Comparison of ENCODE assay signal across 10 mouse cellular contexts in the genomic region with DNA sequence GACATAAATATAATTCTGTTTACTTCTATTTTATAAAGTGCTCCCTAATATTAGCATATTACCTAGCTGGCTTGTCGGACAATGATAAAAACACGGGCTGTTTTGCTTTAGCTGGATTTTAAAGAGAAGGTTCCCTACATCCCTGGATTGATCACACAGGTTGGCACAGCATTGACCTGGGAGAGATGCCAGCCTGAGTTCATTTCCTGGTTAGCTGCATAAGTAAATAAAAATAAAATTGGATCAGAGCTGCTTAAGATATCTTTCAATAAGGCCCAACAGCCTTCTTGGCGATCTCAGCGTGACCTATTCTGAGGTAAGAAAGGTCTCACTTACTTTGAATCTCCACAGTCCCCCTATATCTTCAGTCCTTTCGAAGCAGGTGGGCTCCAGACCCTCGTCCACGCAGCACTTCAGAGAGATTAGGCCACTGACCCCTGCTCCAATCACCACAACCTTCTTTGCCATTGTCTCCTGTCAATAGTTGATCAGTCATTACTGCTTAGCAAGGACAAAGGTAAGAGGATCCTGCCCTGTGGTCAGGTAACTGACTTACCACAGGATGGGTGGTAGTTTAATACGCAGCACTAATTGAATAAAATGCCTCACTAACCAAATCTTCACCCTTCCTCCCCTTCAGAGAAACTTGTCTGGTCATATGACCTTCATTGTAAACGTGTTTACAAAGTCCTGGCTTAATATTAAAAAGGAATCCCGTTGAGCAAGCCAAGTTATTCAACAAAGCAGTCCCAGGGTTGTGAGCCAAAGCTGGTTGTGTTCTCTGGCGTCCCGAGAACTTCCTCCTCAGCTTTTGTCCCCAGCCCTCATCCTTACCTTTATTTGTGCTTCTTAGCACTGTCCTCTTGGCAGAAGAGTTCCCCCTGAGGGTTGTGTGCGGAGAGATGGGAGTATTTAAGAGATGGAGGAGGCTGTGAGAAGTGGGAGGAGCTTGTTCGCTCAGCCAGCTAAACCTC. TPM values are rescaled to one million over a fixed set of nuclear protein-coding genes. Genes with fewer than 3 reads are reported as not detected.
DNase-seq lines count a peak whose midpoint lies in the region; ATAC-seq and TF ChIP-seq lines count a peak whose summit lies in the region.
"Had no signal": no experiment of that assay in that cellular context is flagged by ENCODE, and none has a peak within 500 bp of the region (broad histone marks: within the 10 kb centered on the region; RNA-seq: fewer than 3 reads in every experiment).

TSS of gene Fmo2 (minus strand) at position 889 of the 974 bp plus-strand sequence.

- no peaks in the 10 kb centered on the region for H3K4me1 ChIP-seq in stomach, postnatal 0 days (replicated peaks; ENCODE audit: control insufficient read depth, insufficient read depth)
- H3K4me1 ChIP-seq in forebrain, embryonic 16.5 days (replicated peaks; ENCODE audit: control insufficient read depth, insufficient read depth, low read length) = no peaks in the 10 kb centered on the region
- H3K4me1 ChIP-seq: midbrain, embryonic 12.5 days had no signal

- peak within 1 kb of the TSS; percentile 8; the same call in 1 of the 2 replicates for H3K4me2 ChIP-seq in stomach, postnatal 0 days (replicated peaks; ENCODE audit: low read depth)
- no peak within 1 kb of the TSS for H3K4me2 ChIP-seq in forebrain, embryonic 16.5 days (ENCODE audit: low read length)
- H3K4me2 ChIP-seq: midbrain, embryonic 12.5 days had no signal

- ATAC-seq in stomach, postnatal 0 days (ENCODE audit: low FRiP score, low TSS enrichment) = peak; percentile 42; the same call in 1 of the 2 replicates
- no peak for ATAC-seq in forebrain, embryonic 16.5 days

- H3K9me3 ChIP-seq in stomach, postnatal 0 days (ENCODE audit: control insufficient read depth, low read length) = no peaks in the 10 kb centered on the region
- H3K9me3 ChIP-seq in forebrain, embryonic 16.5 days (ENCODE audit: control insufficient read depth, low read length) = no peaks in the 10 kb centered on the region
- H3K9me3 ChIP-seq: midbrain, embryonic 12.5 days had no signal

- no peaks in the 10 kb centered on the region for H3K36me3 ChIP-seq in stomach, postnatal 0 days (ENCODE audit: control insufficient read depth, insufficient read depth, low read length)
- H3K36me3 ChIP-seq in forebrain, embryonic 16.5 days (ENCODE audit: control insufficient read depth, insufficient read depth) = no peaks in the 10 kb centered on the region
- H3K36me3 ChIP-seq: midbrain, embryonic 12.5 days had no signal

- TF ChIP-seq CTCF in stomach, postnatal 0 days (IDR thresholded peaks at IDR 0.05; ENCODE audit: low read depth) = no peak

- DNase-seq in ovary, adult 18-20 months (ENCODE audit: low spot score) = peak; percentile 9
- DNase-seq in ovary, postnatal 36 days (ENCODE audit: low spot score) = no peak
- peak; percentile 57 for DNase-seq in fat pad, adult 2 months (ENCODE audit: extremely low read depth, low read depth, low spot score)
- DNase-seq in kidney, postnatal 10 days = peak; percentile 35
- peak; percentile 26 for DNase-seq in stomach, postnatal 0 days (ENCODE audit: low spot score)
- DNase-seq in cerebellum, adult 8-10 months = no peak
- no peak for DNase-seq in left cerebral cortex, adult 11 months (ENCODE audit: low spot score)
- DNase-seq: thymus, adult 2 months had no signal

- H3K9ac ChIP-seq in stomach, postnatal 0 days (ENCODE audit: low read length) = no peak within 1 kb of the TSS
- H3K9ac ChIP-seq in forebrain, embryonic 16.5 days (replicated peaks; ENCODE audit: low read depth, low read length) = no peak within 1 kb of the TSS
- H3K9ac ChIP-seq: midbrain, embryonic 12.5 days had no signal

- no peak for TF ChIP-seq EP300 in stomach, postnatal 0 days (optimal IDR thresholded peaks at IDR 0.05)

- no peak within 1 kb of the TSS for H3K4me3 ChIP-seq in stomach, postnatal 0 days (ENCODE audit: low read depth, low read length)
- H3K4me3 ChIP-seq in forebrain, embryonic 16.5 days (replicated peaks; ENCODE audit: low read length) = no peak within 1 kb of the TSS
- H3K4me3 ChIP-seq: midbrain, embryonic 12.5 days had no signal

- no peaks in the 10 kb centered on the region for H3K27me3 ChIP-seq in stomach, postnatal 0 days (ENCODE audit: control insufficient read depth, insufficient read depth, low read length)
- H3K27me3 ChIP-seq in forebrain, embryonic 16.5 days (replicated peaks; ENCODE audit: control insufficient read depth, insufficient read depth, low read length) = no peaks in the 10 kb centered on the region
- H3K27me3 ChIP-seq: midbrain, embryonic 12.5 days had no signal

- 48% methylated on average over 14 of the region's 14 CpGs for WGBS in stomach, postnatal 0 days
- WGBS in forebrain, embryonic 16.5 days = 58% methylated on average over 14 of the region's 14 CpGs

- no peak within 1 kb of the TSS for H3K27ac ChIP-seq in stomach, postnatal 0 days (replicated peaks)
- no peak within 1 kb of the TSS for H3K27ac ChIP-seq in forebrain, embryonic 16.5 days (ENCODE audit: low read length)
- H3K27ac ChIP-seq: midbrain, embryonic 12.5 days had no signal

RNA-seq across cellular contexts. Expression of gene Fmo2, which starts in this region (rescaled TPM):
- polyA plus RNA-seq in stomach, postnatal 0 days (2015; fragmentation: Nextera tagmentation; extraction: Ambion mirVana) = 16.4 and 17.7 TPM in 2 replicates
- 0.17 TPM in 1 of 2 replicates, not detected in the other for polyA plus RNA-seq in forebrain, embryonic 16.5 days (2015; fragmentation: Nextera tagmentation; extraction: Ambion mirVana)

Comparison
In these comparisons a context has a peak if more than half of its experiments do, and no peak if none do; other contexts are left out.
1. RNA of gene Fmo2 (polyA plus RNA-seq): 16.4 to 17.7 TPM in stomach, postnatal 0 days; 0.17 TPM in forebrain, embryonic 16.5 days; every median in the first group is over 10 times any median in the second.
2. DNase-seq: peak in ovary, adult 18-20 months (single experiment), fat pad, adult 2 months (single experiment), kidney, postnatal 10 days (single experiment) and stomach, postnatal 0 days (single experiment); none in ovary, postnatal 36 days (single experiment), cerebellum, adult 8-10 months (single experiment) and left cerebral cortex, adult 11 months (single experiment).